Mouse (Mus musculus): ENCODE results near the gene Tubg2. TPM values are rescaled to one million over a fixed set of nuclear protein-coding genes. Genes with fewer than 3 reads are reported as not detected.
"Not testable (repeated sequence)": the region's sequence is repeated elsewhere in the genome, so short reads cannot be mapped to it uniquely, and the experiment has no call there.

Gene Tubg2
- polyA plus RNA-seq, 1 experiment from 2014 or later: 34.6 TPM

GRCm38 (mm10) chr11:101125008-101125407 lies 30.7 kb upstream of the Tubg2 start:
- peaks cover 49% of the 10 kb centered on the region for H3K36me3 ChIP-seq
- H3K4me3 ChIP-seq; H3K9ac ChIP-seq; ATAC-seq (ENCODE audit: low FRiP score); H3K27me3 ChIP-seq; H3K9me3 ChIP-seq; H3K27ac ChIP-seq; H3K4me2 ChIP-seq: not testable (repeated sequence)
- H3K4me1 ChIP-seq (replicated peaks): peaks cover 13% of the 10 kb centered on the region
- WGBS: 93% methylated on average over 9 of the region's 9 CpGs

- WGBS: 100% methylated on average over 1 of the region's 1 CpGs
- no peaks in the 10 kb centered on the region for H3K9me3 ChIP-seq
- no peak overlapping the region for H3K9ac ChIP-seq
- no peak overlapping the region for H3K27ac ChIP-seq
- no peak overlapping the region for H3K4me2 ChIP-seq
- peaks cover 49% of the 10 kb centered on the region for H3K36me3 ChIP-seq
- no peak overlapping the region for H3K4me3 ChIP-seq
- ATAC-seq (ENCODE audit: low FRiP score): no peak
- no peaks in the 10 kb centered on the region for H3K27me3 ChIP-seq
- no peaks in the 10 kb centered on the region for H3K4me1 ChIP-seq (replicated peaks)
These were observed 28.6 kb upstream of the Tubg2 start for GRCm38 (mm10) chr11:101127075-101127474.

- H3K27ac ChIP-seq: no peak overlapping the region
- H3K9ac ChIP-seq: no peak overlapping the region
- H3K36me3 ChIP-seq: peaks cover 32% of the 10 kb centered on the region
- H3K27me3 ChIP-seq: no peaks in the 10 kb centered on the region
- H3K4me3 ChIP-seq: no peak overlapping the region
- no peaks in the 10 kb centered on the region for H3K9me3 ChIP-seq
- no peak overlapping the region for H3K4me2 ChIP-seq
- no peak for ATAC-seq (ENCODE audit: low FRiP score)
- WGBS: 87% methylated on average over 11 of the region's 11 CpGs
- no peaks in the 10 kb centered on the region for H3K4me1 ChIP-seq (replicated peaks)
These were observed 26.6 kb upstream of the Tubg2 start for GRCm38 (mm10) chr11:101128996-101129577.

GRCm38 (mm10) chr11:101130056-101130756 lies 25.5 kb upstream of the Tubg2 start:
- ATAC-seq (ENCODE audit: low FRiP score): no peak
- Histone ChIP-seq H3K4me1 (replicated peaks) (no peaks in the 10 kb centered on the region), H3K9ac (no peak overlapping the region), H3K4me3 (no peak overlapping the region), H3K27ac (no peak overlapping the region), H3K9me3 (no peaks in the 10 kb centered on the region), H3K36me3 (peaks cover 23% of the 10 kb centered on the region), H3K27me3 (no peaks in the 10 kb centered on the region), H3K4me2 (no peak overlapping the region)
- 53% methylated on average over 18 of the region's 18 CpGs for WGBS

GRCm38 (mm10) chr11:101131187-101131586 lies 24.5 kb upstream of the Tubg2 start:
- 90% methylated on average over 2 of the region's 2 CpGs for WGBS
- H3K9me3 ChIP-seq: no peaks in the 10 kb centered on the region
- peaks cover 13% of the 10 kb centered on the region for H3K36me3 ChIP-seq
- no peak overlapping the region for H3K4me2 ChIP-seq
- no peak overlapping the region for H3K27ac ChIP-seq
- H3K4me3 ChIP-seq: no peak overlapping the region
- H3K9ac ChIP-seq: no peak overlapping the region
- no peak for ATAC-seq (ENCODE audit: low FRiP score)
- no peaks in the 10 kb centered on the region for H3K4me1 ChIP-seq (replicated peaks)
- H3K27me3 ChIP-seq: no peaks in the 10 kb centered on the region

- no peak overlapping the region for H3K4me3 ChIP-seq
- H3K4me1 ChIP-seq (replicated peaks): no peaks in the 10 kb centered on the region
- 85% methylated on average over 6 of the region's 6 CpGs for WGBS
- no peak overlapping the region for H3K4me2 ChIP-seq
- H3K36me3 ChIP-seq: peaks cover 8% of the 10 kb centered on the region
- no peaks in the 10 kb centered on the region for H3K9me3 ChIP-seq
- H3K9ac ChIP-seq: no peak overlapping the region
- ATAC-seq (ENCODE audit: low FRiP score): no peak
- no peaks in the 10 kb centered on the region for H3K27me3 ChIP-seq
- no peak overlapping the region for H3K27ac ChIP-seq
These were observed 24.0 kb upstream of the Tubg2 start for GRCm38 (mm10) chr11:101131701-101132100.

GRCm38 (mm10) chr11:101133037-101133436 lies 22.7 kb upstream of the Tubg2 start:
- WGBS: 84% methylated on average over 12 of the region's 12 CpGs
- no peak overlapping the region for H3K9ac ChIP-seq

GRCm38 (mm10) chr11:101134217-101134865 lies 21.4 kb upstream of the Tubg2 start:
- 78% methylated on average over 13 of the region's 13 CpGs for WGBS
- ATAC-seq (ENCODE audit: low FRiP score): no peak

More at GRCm38 (mm10) chr11:101133037-101133436, 22.7 kb upstream of the Tubg2 start:
- no peaks in the 10 kb centered on the region for H3K4me1 ChIP-seq (replicated peaks)
- H3K4me2 ChIP-seq: no peak overlapping the region
- H3K9me3 ChIP-seq: no peaks in the 10 kb centered on the region
- no peaks in the 10 kb centered on the region for H3K36me3 ChIP-seq
- no peak overlapping the region for H3K27ac ChIP-seq
- H3K27me3 ChIP-seq: no peaks in the 10 kb centered on the region
- ATAC-seq (ENCODE audit: low FRiP score): no peak
- no peak overlapping the region for H3K4me3 ChIP-seq

GRCm38 (mm10) chr11:101137000-101137399 lies 18.7 kb upstream of the Tubg2 start:
- Histone ChIP-seq H3K9ac (no peak overlapping the region), H3K4me3 (no peak overlapping the region), H3K27ac (no peak overlapping the region), H3K36me3 (no peaks in the 10 kb centered on the region), H3K4me1 (replicated peaks) (peaks cover 15% of the 10 kb centered on the region), H3K4me2 (no peak overlapping the region), H3K27me3 (peaks cover 10% of the 10 kb centered on the region), H3K9me3 (no peaks in the 10 kb centered on the region)
- WGBS: 83% methylated on average over 7 of the region's 7 CpGs
- ATAC-seq (ENCODE audit: low FRiP score): no peak

More at GRCm38 (mm10) chr11:101134217-101134865, 21.4 kb upstream of the Tubg2 start:
- Histone ChIP-seq H3K9me3 (no peaks in the 10 kb centered on the region), H3K36me3 (no peaks in the 10 kb centered on the region), H3K27me3 (no peaks in the 10 kb centered on the region), H3K4me2 (no peak overlapping the region), H3K9ac (no peak overlapping the region), H3K4me3 (no peak overlapping the region), H3K27ac (no peak overlapping the region), H3K4me1 (replicated peaks) (peaks cover 7% of the 10 kb centered on the region)

GRCm38 (mm10) chr11:101138536-101139181 lies 17.0 kb upstream of the Tubg2 start:
- peak overlapping the region; percentile 36 for H3K4me2 ChIP-seq
- WGBS: 26% methylated on average over 15 of the region's 15 CpGs
- no peaks in the 10 kb centered on the region for H3K9me3 ChIP-seq
- H3K27me3 ChIP-seq: peaks cover 10% of the 10 kb centered on the region
- ATAC-seq (ENCODE audit: low FRiP score): 0 out of 2 replicates have a peak, but pooled peaks have one; percentile 57
- H3K9ac ChIP-seq: no peak overlapping the region
- H3K27ac ChIP-seq: peak overlapping the region; percentile 36
- peaks cover 19% of the 10 kb centered on the region for H3K4me1 ChIP-seq (replicated peaks)
- H3K36me3 ChIP-seq: no peaks in the 10 kb centered on the region
- H3K4me3 ChIP-seq: peak overlapping the region; percentile 15

GRCm38 (mm10) chr11:101140164-101140819 lies 15.4 kb upstream of the Tubg2 start:
- ATAC-seq (ENCODE audit: low FRiP score): no peak
- H3K36me3 ChIP-seq: no peaks in the 10 kb centered on the region
- H3K9me3 ChIP-seq: no peaks in the 10 kb centered on the region
- peak overlapping the region; percentile 48 for H3K4me2 ChIP-seq
- H3K4me3 ChIP-seq: peak overlapping the region; percentile 30
- H3K27ac ChIP-seq: peak overlapping the region; percentile 66
- H3K4me1 ChIP-seq (replicated peaks): peaks cover 23% of the 10 kb centered on the region
- peak overlapping the region; percentile 64 for H3K9ac ChIP-seq
- 42% methylated on average over 27 of the region's 27 CpGs for WGBS
- peaks cover 10% of the 10 kb centered on the region for H3K27me3 ChIP-seq

GRCm38 (mm10) chr11:101141088-101141487 lies 14.6 kb upstream of the Tubg2 start:
- H3K4me2 ChIP-seq: no peak overlapping the region
- H3K9me3 ChIP-seq: no peaks in the 10 kb centered on the region
- no peak for ATAC-seq (ENCODE audit: low FRiP score)
- WGBS: 89% methylated on average over 8 of the region's 8 CpGs
- H3K27ac ChIP-seq: peak overlapping the region; percentile 66; the same call in 1 of the 2 replicates
- H3K4me1 ChIP-seq (replicated peaks): peaks cover 26% of the 10 kb centered on the region
- H3K4me3 ChIP-seq: no peak overlapping the region
- H3K36me3 ChIP-seq: no peaks in the 10 kb centered on the region
- H3K27me3 ChIP-seq: peaks cover 10% of the 10 kb centered on the region
- no peak overlapping the region for H3K9ac ChIP-seq

Data from hindbrain, embryonic 13.5 days (tissue).